Mouse (Mus musculus): Measurements from ENCODE around the gene Gm10799. TPM values are rescaled to one million over a fixed set of nuclear protein-coding genes. Genes with fewer than 3 reads are reported as not detected.
"Not testable (repeated sequence)": the region's sequence is repeated elsewhere in the genome, so short reads cannot be mapped to it uniquely, and the experiment has no call there.

Gm10799 gene
- not detected in 2 replicates for total RNA-seq (2021)
- long read RNA-seq, experiment 1: 0 reads
- long read RNA-seq, experiment 2: 0 reads

- DNase-seq: not testable (repeated sequence)
Measured at GRCm38 (mm10) chr2:104068450-104068849, at the start of gene Gm10799. Gene Gm10799 (minus strand): TSS chr2:104068550.

- not testable (repeated sequence) for DNase-seq
Measured at GRCm38 (mm10) chr2:104117173-104117572, 48.8 kb upstream of the Gm10799 start.

- no peak for DNase-seq
Measured at GRCm38 (mm10) chr2:104114898-104115297, 46.5 kb upstream of the Gm10799 start.

- not testable (repeated sequence) for DNase-seq
Measured at GRCm38 (mm10) chr2:104113563-104113962, 45.2 kb upstream of the Gm10799 start.

- DNase-seq: not testable (repeated sequence)
Measured at GRCm38 (mm10) chr2:104111170-104111797, 42.9 kb upstream of the Gm10799 start.

GRCm38 (mm10) chr2:104110031-104110430 is 41.7 kb upstream of the Gm10799 start:
- DNase-seq: no peak

GRCm38 (mm10) chr2:104109528-104109927 is 41.2 kb upstream of the Gm10799 start:
- no peak for DNase-seq

- not testable (repeated sequence) for DNase-seq
Measured at GRCm38 (mm10) chr2:104109021-104109420, 40.7 kb upstream of the Gm10799 start.

- DNase-seq: no peak
Measured at GRCm38 (mm10) chr2:104104800-104105199, 36.5 kb upstream of the Gm10799 start.

GRCm38 (mm10) chr2:104099946-104100345 is 31.6 kb upstream of the Gm10799 start:
- DNase-seq: no peak

GRCm38 (mm10) chr2:104099231-104099585 is 30.9 kb upstream of the Gm10799 start:
- no peak for DNase-seq

- DNase-seq: no peak
Measured at GRCm38 (mm10) chr2:104098529-104099230, 30.3 kb upstream of the Gm10799 start.

GRCm38 (mm10) chr2:104097396-104097795 is 29.0 kb upstream of the Gm10799 start:
- not testable (repeated sequence) for DNase-seq

- DNase-seq: not testable (repeated sequence)
Measured at GRCm38 (mm10) chr2:104096796-104097195, 28.4 kb upstream of the Gm10799 start.

- DNase-seq: no peak
Measured at GRCm38 (mm10) chr2:104096256-104096655, 27.9 kb upstream of the Gm10799 start.

GRCm38 (mm10) chr2:104095741-104096213 is 27.4 kb upstream of the Gm10799 start, which contains the start of gene Cd59a:
Gene Cd59a (plus strand): TSS chr2:104095801.
- peak; percentile 92 for DNase-seq

GRCm38 (mm10) chr2:104093305-104093704 is 25.0 kb upstream of the Gm10799 start:
- DNase-seq: no peak

- DNase-seq: not testable (repeated sequence)
Measured at GRCm38 (mm10) chr2:104087562-104087961, 19.2 kb upstream of the Gm10799 start.

- not testable (repeated sequence) for DNase-seq
Measured at GRCm38 (mm10) chr2:104084027-104084426, 15.7 kb upstream of the Gm10799 start.

- no peak for DNase-seq
Measured at GRCm38 (mm10) chr2:104082474-104082873, 14.1 kb upstream of the Gm10799 start.

- not testable (repeated sequence) for DNase-seq
Measured at GRCm38 (mm10) chr2:104081436-104082050, 13.2 kb upstream of the Gm10799 start.

GRCm38 (mm10) chr2:104078285-104078684 is 9.9 kb upstream of the Gm10799 start:
- DNase-seq: not testable (repeated sequence)

- DNase-seq: peak; percentile 70
Measured at GRCm38 (mm10) chr2:104069704-104070185, 1.4 kb upstream of the Gm10799 start, which contains the start of gene Cd59b. Gene Cd59b (plus strand): TSS chr2:104069849.
